Mouse (Mus musculus): Measurements from ENCODE around the gene Gjb5.

Gene Gjb5

GRCm38 (mm10) chr4:127311561-127311960, 46.4 kb downstream of the Gjb5 start:
- DNase-seq (ENCODE audit: low read depth, low spot score), result no peak

DNA sequence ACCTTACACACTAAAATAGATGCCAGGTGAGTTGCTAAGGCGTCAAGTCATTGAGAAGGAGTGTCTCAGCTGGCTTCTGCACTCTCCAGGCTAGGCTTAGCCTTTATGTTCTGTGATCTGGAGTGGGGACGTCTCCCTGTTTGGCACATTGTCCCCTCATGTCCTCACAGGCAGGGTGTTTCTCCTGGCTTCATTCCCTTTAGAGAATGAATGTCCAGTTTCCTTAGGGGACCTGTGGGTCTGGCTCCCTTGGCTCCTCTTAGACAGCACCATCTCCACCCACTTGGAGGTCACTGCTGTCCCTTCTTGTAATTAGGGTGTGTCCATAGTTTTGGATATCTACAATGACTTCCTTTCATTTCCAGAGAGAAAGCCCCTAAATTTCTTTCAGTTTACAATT, 51.1 kb downstream of the Gjb5 start:
- no peak for DNase-seq (ENCODE audit: low read depth, low spot score)

All from telencephalon, adult 2 months (tissue).